Mouse (Mus musculus): ENCODE measurements at regions not wholly inside any gene's neighbourhood (a gene's known extent, or its start where the extent isn't known, plus 50 kb on each side); places are given as distances from the start of the nearest gene placed in this dataset.

GRCm38 (mm10) chr4:31469803-31470202, 494.1 kb upstream of the Map3k7 start:
- DNase-seq (ENCODE audit: low spot score in 2 of 2), result no peak

GRCm38 (mm10) chr4:31492535-31492934, 471.4 kb upstream of the Map3k7 start:
- DNase-seq (ENCODE audit: low spot score in 2 of 2), result no peak

- no peak for DNase-seq (ENCODE audit: low spot score in 2 of 2)
Observed at GRCm38 (mm10) chr4:31493087-31493511, 470.8 kb upstream of the Map3k7 start.

- no peak for DNase-seq (ENCODE audit: low spot score in 2 of 2)
Observed at GRCm38 (mm10) chr4:31499888-31500287, 464.0 kb upstream of the Map3k7 start.

- no peak for DNase-seq (ENCODE audit: low spot score in 2 of 2)
Observed at GRCm38 (mm10) chr4:31500432-31500831, 463.5 kb upstream of the Map3k7 start.

- no peak for DNase-seq (ENCODE audit: low spot score in 2 of 2)
Observed at GRCm38 (mm10) chr4:31525638-31526207, 438.2 kb upstream of the Map3k7 start.

GRCm38 (mm10) chr4:31536811-31537210, 427.1 kb upstream of the Map3k7 start:
- DNase-seq (ENCODE audit: low spot score in 2 of 2), result no peak

GRCm38 (mm10) chr4:31553780-31554394, 410.0 kb upstream of the Map3k7 start:
- no peak for DNase-seq (ENCODE audit: low spot score in 2 of 2)

- no peak for DNase-seq (ENCODE audit: low spot score in 2 of 2)
Observed at GRCm38 (mm10) chr4:31555077-31555476, 408.8 kb upstream of the Map3k7 start.

GRCm38 (mm10) chr4:31557261-31557660, 406.6 kb upstream of the Map3k7 start:
- DNase-seq (ENCODE audit: low spot score in 2 of 2), result no peak

GRCm38 (mm10) chr4:31560305-31560704, 403.6 kb upstream of the Map3k7 start:
- DNase-seq (ENCODE audit: low spot score in 2 of 2), result no peak

- no peak for DNase-seq (ENCODE audit: low spot score in 2 of 2)
Observed at GRCm38 (mm10) chr4:31561183-31561582, 402.7 kb upstream of the Map3k7 start.

GRCm38 (mm10) chr4:31561823-31562222, 402.1 kb upstream of the Map3k7 start:
- DNase-seq (ENCODE audit: low spot score in 2 of 2), result no peak

GRCm38 (mm10) chr4:31566158-31566557, 397.7 kb upstream of the Map3k7 start:
- no peak for DNase-seq (ENCODE audit: low spot score in 2 of 2)

GRCm38 (mm10) chr4:31566834-31567233, 397.1 kb upstream of the Map3k7 start:
- DNase-seq (ENCODE audit: low spot score in 2 of 2), result no peak

GRCm38 (mm10) chr4:31569687-31570086, 394.2 kb upstream of the Map3k7 start:
- no peak for DNase-seq (ENCODE audit: low spot score in 2 of 2)

GRCm38 (mm10) chr4:31576982-31577579, 386.8 kb upstream of the Map3k7 start:
- no peak for DNase-seq (ENCODE audit: low spot score in 2 of 2)

- no peak for DNase-seq (ENCODE audit: low spot score in 2 of 2)
Observed at GRCm38 (mm10) chr4:31583495-31583894, 380.4 kb upstream of the Map3k7 start.

GRCm38 (mm10) chr4:31584171-31584570, 379.7 kb upstream of the Map3k7 start:
- DNase-seq (ENCODE audit: low spot score in 2 of 2), result no peak

- DNase-seq (ENCODE audit: low spot score in 2 of 2), result no peak
Observed at GRCm38 (mm10) chr4:31594089-31594488, 369.8 kb upstream of the Map3k7 start.

GRCm38 (mm10) chr4:31601536-31601935, 362.4 kb upstream of the Map3k7 start:
- DNase-seq (ENCODE audit: low spot score in 2 of 2), result no peak

- no peak for DNase-seq (ENCODE audit: low spot score in 2 of 2)
Observed at GRCm38 (mm10) chr4:31603776-31604175, 360.1 kb upstream of the Map3k7 start.

- no peak for DNase-seq (ENCODE audit: low spot score in 2 of 2)
Observed at GRCm38 (mm10) chr4:31608811-31609210, 355.1 kb upstream of the Map3k7 start.
